8 mouse cellular contexts compared by ENCODE assay signal in genomic region chr8:70609368-70609848, GRCm38 (mm10). TPM values are rescaled to one million over a fixed set of nuclear protein-coding genes. Genes with fewer than 3 reads are reported as not detected.
DNase-seq lines count a peak whose midpoint lies in the region; ATAC-seq and TF ChIP-seq lines count a peak whose summit lies in the region.

No protein-coding gene starts in this region.

- ATAC-seq in forebrain, embryonic 11.5 days (replicated peaks; ENCODE audit: low FRiP score), result peak; percentile 64
- peak; percentile 84 for ATAC-seq in lung, postnatal 0 days

- peaks cover 22 to 60% of the 10 kb centered on the region in 2 experiments for H3K4me1 ChIP-seq in CH12.LX (ENCODE audit: control insufficient read depth in 1 of 2, insufficient read depth in 2 of 2)
- peaks cover 25% of the 10 kb centered on the region for H3K4me1 ChIP-seq in forebrain, embryonic 11.5 days (replicated peaks; ENCODE audit: control insufficient read depth, insufficient read depth, low read length)
- H3K4me1 ChIP-seq in lung, postnatal 0 days (ENCODE audit: insufficient read depth, low read depth, low read length), result peaks cover 8% of the 10 kb centered on the region; the same call in 1 of the 2 replicates
- peaks cover 67% of the 10 kb centered on the region for H3K4me1 ChIP-seq in olfactory bulb, adult 2 months (ENCODE audit: control insufficient read depth, insufficient read depth, low read length)

- TF ChIP-seq EP300 in CH12.LX (IDR thresholded peaks at IDR 0.05; ENCODE audit: low read length), result no peak
- no peak for TF ChIP-seq EP300 in lung, postnatal 0 days (IDR thresholded peaks at IDR 0.05)

- TF ChIP-seq RAD21 in CH12.LX (IDR thresholded peaks at IDR 0.05; ENCODE audit: low read depth, low read length), result no peak

- H3K79me2 ChIP-seq in CH12.LX (replicated peaks; ENCODE audit: control insufficient read depth, extremely low read depth, insufficient read depth, poor library complexity, severe bottlenecking), result peaks cover 9% of the 10 kb centered on the region; the same call in 1 of the 2 replicates

- H3K4me3 ChIP-seq in CH12.LX (replicated peaks in 1 of 3; ENCODE audit: low read depth in 2 of 3, low read length in 2 of 3, poor library complexity in 1 of 3), result peak overlapping the region; percentile 45 to 79 (median 60)
- H3K4me3 ChIP-seq in forebrain, embryonic 11.5 days (ENCODE audit: low read depth, low read length), result peak overlapping the region; percentile 39
- peak overlapping the region; percentile 44 for H3K4me3 ChIP-seq in lung, postnatal 0 days (ENCODE audit: low read depth, low read length)
- peak overlapping the region; percentile 44 for H3K4me3 ChIP-seq in olfactory bulb, adult 2 months (ENCODE audit: insufficient read depth, low read depth, low read length)

- no peaks in the 10 kb centered on the region for H3K27me3 ChIP-seq in CH12.LX (replicated peaks)
- peaks cover 4% of the 10 kb centered on the region; the same call in 1 of the 2 replicates for H3K27me3 ChIP-seq in forebrain, embryonic 11.5 days (ENCODE audit: control insufficient read depth, insufficient read depth, low read length)
- H3K27me3 ChIP-seq in lung, postnatal 0 days (replicated peaks; ENCODE audit: insufficient read depth, low read length), result no peaks in the 10 kb centered on the region

- peak overlapping the region; percentile 84 for H3K4me2 ChIP-seq in CH12.LX (ENCODE audit: insufficient read depth, low read depth, poor library complexity, severe bottlenecking)
- peak overlapping the region; percentile 94 for H3K4me2 ChIP-seq in forebrain, embryonic 11.5 days (ENCODE audit: low read depth, low read length, severe bottlenecking)
- peak overlapping the region; percentile 97 for H3K4me2 ChIP-seq in lung, postnatal 0 days (replicated peaks; ENCODE audit: low read depth, low read length)

- peak overlapping the region; percentile 66 for H3K9ac ChIP-seq in CH12.LX (ENCODE audit: insufficient read depth, low read depth)
- peak overlapping the region; percentile 67 for H3K9ac ChIP-seq in forebrain, embryonic 11.5 days (ENCODE audit: low read length)
- H3K9ac ChIP-seq in lung, postnatal 0 days (replicated peaks; ENCODE audit: low read depth), result peak overlapping the region; percentile 36; the same call in 1 of the 2 replicates

- 2% methylated on average over 37 of the region's 39 CpGs for WGBS in forebrain, embryonic 11.5 days
- 2% methylated on average over 30 of the region's 39 CpGs for WGBS in lung, postnatal 0 days
- under 1% methylated on average over 36 of the region's 39 CpGs for WGBS in olfactory bulb, adult 2 months

- peaks cover 3 to 18% of the 10 kb centered on the region in 2 experiments for H3K36me3 ChIP-seq in CH12.LX (replicated peaks in 1 of 2; ENCODE audit: control insufficient read depth in 1 of 2, insufficient read depth in 1 of 2, low read length in 1 of 2)
- H3K36me3 ChIP-seq in forebrain, embryonic 11.5 days (ENCODE audit: control insufficient read depth, insufficient read depth, low read length), result no peaks in the 10 kb centered on the region
- no peaks in the 10 kb centered on the region for H3K36me3 ChIP-seq in lung, postnatal 0 days (ENCODE audit: insufficient read depth, low read length)

- DNase-seq in CH12.LX (ENCODE audit: extremely low read depth), result peak; percentile 78
- peak; percentile 90 for DNase-seq in adrenal gland, postnatal 25 days
- peak; percentile 92 for DNase-seq in forebrain, embryonic 11.5 days (ENCODE audit: low spot score)
- peak; percentile 93 for DNase-seq in heart, postnatal 10 days
- peak; percentile 87 to 95 for DNase-seq in kidney, postnatal 25 days
- peak; percentile 93 for DNase-seq in lung, postnatal 0 days (ENCODE audit: low spot score)
- DNase-seq in thymus, postnatal 25 days, result peak; percentile 90

- intact Hi-C loops in heart, postnatal 10 days (cut with DNase I), result no loop called here

- H3K27ac ChIP-seq in CH12.LX (ENCODE audit: insufficient read depth, low read depth), result peak overlapping the region; percentile 76
- H3K27ac ChIP-seq in forebrain, embryonic 11.5 days (ENCODE audit: low read depth, low read length), result peak overlapping the region; percentile 91
- H3K27ac ChIP-seq in lung, postnatal 0 days (ENCODE audit: low read length), result peak overlapping the region; percentile 98
- peak overlapping the region; percentile 93 for H3K27ac ChIP-seq in olfactory bulb, adult 2 months (ENCODE audit: insufficient read depth, low read depth, low read length)

- H3K9me3 ChIP-seq in CH12.LX (replicated peaks; ENCODE audit: low read length), result no peaks in the 10 kb centered on the region
- H3K9me3 ChIP-seq in forebrain, embryonic 11.5 days (ENCODE audit: control insufficient read depth, low read length), result no peaks in the 10 kb centered on the region
- H3K9me3 ChIP-seq in lung, postnatal 0 days (ENCODE audit: low read length), result no peaks in the 10 kb centered on the region

- TF ChIP-seq CTCF in CH12.LX (conservative IDR thresholded peaks at IDR 0.05 in 1 of 2, IDR thresholded peaks at IDR 0.05 in 1 of 2; ENCODE audit: low read depth in 2 of 2, low read length in 2 of 2), result no peak
- TF ChIP-seq CTCF in lung, postnatal 0 days (IDR thresholded peaks at IDR 0.05), result no peak
- TF ChIP-seq CTCF in olfactory bulb, adult 2 months (IDR thresholded peaks at IDR 0.05; ENCODE audit: insufficient read depth, low read depth, low read length), result no peak

- TF ChIP-seq POLR2A in CH12.LX (IDR thresholded peaks at IDR 0.05; ENCODE audit: low read depth, low read length), result peak; percentile 53; the same call in 1 of the 2 replicates
- no peak for TF ChIP-seq POLR2A in olfactory bulb, adult 2 months (IDR thresholded peaks at IDR 0.05; ENCODE audit: insufficient read depth, low read depth, low read length)

- dilution Hi-C loops in CH12.LX (cut with MboI; ENCODE audit: extremely low pct_ligation_motif_present, extremely low pct_unique_long_range_greater_than_20kb, low sequenced_read_pairs), result no loop called here

- in situ Hi-C loops in CH12.LX (cut with MboI; ENCODE audit: low pct_ligation_motif_present, low pct_unique_long_range_greater_than_20kb, low sequenced_read_pairs), result loop anchor here (10.0 kb wide), 1 partner anchor 65 kb away; no protein-coding TSS in a partner anchor

TF ChIP-seq in CH12.LX, 34 proteins besides CTCF, POLR2A, EP300 and RAD21 (continues in another document):
- peak; percentile 69; the same call in 1 of the 2 replicates for TF ChIP-seq TCF12 (IDR thresholded peaks at IDR 0.05; ENCODE audit: low read depth, low read length)
- no peak for TF ChIP-seq TBP (conservative IDR thresholded peaks at IDR 0.05; ENCODE audit: low read depth, low read length)
- TF ChIP-seq E2F4 (IDR thresholded peaks at IDR 0.05; ENCODE audit: insufficient replicate concordance, low read depth, low read length), result no peak

RNA-seq across cellular contexts. Expression of gene Ssbp4, which starts 0.7 kb away (rescaled TPM):
- total RNA-seq in CH12.LX (2012; rRNA removed) (77.3 and 84.9 TPM in 2 replicates), CH12.LX (2014; rRNA removed) (31.0 and 41.3 TPM in 2 replicates)
- 114 and 128 TPM in 2 replicates for polyA plus RNA-seq in CH12.LX (2012; ENCODE audit: insufficient read length, low read depth)
- 82.0 and 88.2 TPM in 2 replicates for total RNA-seq in adrenal gland, postnatal 25 days (2021)
- 113 and 127 TPM in 2 replicates for polyA plus RNA-seq in forebrain, embryonic 11.5 days (2014; fragmentation: Nextera tagmentation; extraction: Ambion mirVana)
- total RNA-seq in heart, postnatal 10 days (2021), result 10 to 100 TPM; 54.7 to 55.6 TPM
- 117 and 125 TPM in 2 replicates for polyA plus RNA-seq in lung, postnatal 0 days (2015; fragmentation: Nextera tagmentation; extraction: Ambion mirVana)
- not detected in 2 replicates for polyA plus RNA-seq in olfactory bulb, adult 2 months (2012; ENCODE audit: insufficient read depth, insufficient read length, low replicate concordance, missing spikeins)

RNA-seq across cellular contexts. Expression of gene Lrrc25, which starts 6.5 kb away (rescaled TPM):
- total RNA-seq in CH12.LX (2012; rRNA removed), result 0.25 and 0.30 TPM in 2 replicates
- 2.4 and 2.6 TPM in 2 replicates for total RNA-seq in CH12.LX (2014; rRNA removed)
- polyA plus RNA-seq in CH12.LX (2012; ENCODE audit: insufficient read length, low read depth), result 4.0 and 5.9 TPM in 2 replicates
- total RNA-seq in adrenal gland, postnatal 25 days (2021), result 1.0 and 2.2 TPM in 2 replicates
- polyA plus RNA-seq in forebrain, embryonic 11.5 days (2014; fragmentation: Nextera tagmentation; extraction: Ambion mirVana), result 1.2 and 1.4 TPM in 2 replicates
- 1 to 10 TPM; 1.1 to 1.6 TPM for total RNA-seq in heart, postnatal 10 days (2021)
- 4.2 TPM in 2 replicates for polyA plus RNA-seq in lung, postnatal 0 days (2015; fragmentation: Nextera tagmentation; extraction: Ambion mirVana)
- polyA plus RNA-seq in olfactory bulb, adult 2 months (2012; ENCODE audit: insufficient read depth, insufficient read length, low replicate concordance, missing spikeins), result not detected in 2 replicates

RNA-seq across cellular contexts. Expression of gene Isyna1, which starts 15.2 kb away (rescaled TPM):
- total RNA-seq in CH12.LX (2012; rRNA removed) (141 and 174 TPM in 2 replicates), CH12.LX (2014; rRNA removed) (99.9 and 107 TPM in 2 replicates)
- polyA plus RNA-seq in CH12.LX (2012; ENCODE audit: insufficient read length, low read depth), result 139 and 163 TPM in 2 replicates
- total RNA-seq in adrenal gland, postnatal 25 days (2021), result 89.7 and 101 TPM in 2 replicates
- polyA plus RNA-seq in forebrain, embryonic 11.5 days (2014; fragmentation: Nextera tagmentation; extraction: Ambion mirVana), result 98.1 and 109 TPM in 2 replicates
- total RNA-seq in heart, postnatal 10 days (2021), result 10 to 100 TPM; 25.8 to 29.6 TPM
- polyA plus RNA-seq in lung, postnatal 0 days (2015; fragmentation: Nextera tagmentation; extraction: Ambion mirVana), result 49.1 and 57.8 TPM in 2 replicates
- polyA plus RNA-seq in olfactory bulb, adult 2 months (2012; ENCODE audit: insufficient read depth, insufficient read length, low replicate concordance, missing spikeins), result not detected in 2 replicates

RNA-seq across cellular contexts. Expression of gene Gdf15, which starts 22.8 kb away (rescaled TPM):
- total RNA-seq in CH12.LX (2012; rRNA removed) (0.21 TPM in 1 of 2 replicates, not detected in the other), CH12.LX (2014; rRNA removed) (not detected in 2 replicates)
- 0.16 TPM in 1 of 2 replicates, not detected in the other for polyA plus RNA-seq in CH12.LX (2012; ENCODE audit: insufficient read length, low read depth)
- 2.2 and 5.7 TPM in 2 replicates for total RNA-seq in adrenal gland, postnatal 25 days (2021)
- polyA plus RNA-seq in forebrain, embryonic 11.5 days (2014; fragmentation: Nextera tagmentation; extraction: Ambion mirVana), result not detected in 2 replicates
- total RNA-seq in heart, postnatal 10 days (2021), result 1 to 10 TPM in 1 of 2 experiments, under 1 TPM in 1; 0.86 to 1.1 TPM
- polyA plus RNA-seq in lung, postnatal 0 days (2015; fragmentation: Nextera tagmentation; extraction: Ambion mirVana), result 1.3 and 2.3 TPM in 2 replicates
- not detected in 2 replicates for polyA plus RNA-seq in olfactory bulb, adult 2 months (2012; ENCODE audit: insufficient read depth, insufficient read length, low replicate concordance, missing spikeins)

RNA-seq across cellular contexts. Expression of gene Pgpep1, which starts 50.8 kb away (rescaled TPM):
- total RNA-seq in CH12.LX (2012; rRNA removed) (15.2 and 22.9 TPM in 2 replicates), CH12.LX (2014; rRNA removed) (10.3 and 12.3 TPM in 2 replicates)
- polyA plus RNA-seq in CH12.LX (2012; ENCODE audit: insufficient read length, low read depth), result 30.0 and 35.1 TPM in 2 replicates
- 98.1 and 129 TPM in 2 replicates for total RNA-seq in adrenal gland, postnatal 25 days (2021)
- polyA plus RNA-seq in forebrain, embryonic 11.5 days (2014; fragmentation: Nextera tagmentation; extraction: Ambion mirVana), result 70.9 and 73.8 TPM in 2 replicates
- 10 to 100 TPM; 39.6 to 42.9 TPM for total RNA-seq in heart, postnatal 10 days (2021)
- 32.9 and 34.4 TPM in 2 replicates for polyA plus RNA-seq in lung, postnatal 0 days (2015; fragmentation: Nextera tagmentation; extraction: Ambion mirVana)
- polyA plus RNA-seq in olfactory bulb, adult 2 months (2012; ENCODE audit: insufficient read depth, insufficient read length, low replicate concordance, missing spikeins), result not detected in 2 replicates

Comparison
In these comparisons a context has a peak if more than half of its experiments do, and no peak if none do; other contexts are left out.
1. Peak in every context shown above with its lines: DNase-seq, ATAC-seq, H3K4me3 ChIP-seq and H3K27ac ChIP-seq.